Mouse (Mus musculus) heart, embryonic 16.5 days (tissue): ENCODE measurements at regions not wholly inside any gene's neighbourhood (a gene's known extent, or its start where the extent isn't known, plus 50 kb on each side); places are given as distances from the start of the nearest gene placed in this dataset.

Experiments used
- ATAC-seq: fragments of 200-750 bp; cut with Nextera tagmentation; replicated peaks from 2 replicates; pipeline ENCODE4 v1.8.0; 2017; ENCODE audit warnings: moderate number of reproducible peaks; ENCODE audit not compliant: insufficient read depth, low FRiP score; ENCODE audit errors: extremely low read depth
- H3K27ac ChIP-seq: fragments of 300-500 bp; sonication (generic); 2 replicates; pipeline ENCODE4 v1.5.1; 2014; ENCODE audit warnings: mild to moderate bottlenecking, low read length, control low read depth, moderate library complexity
- H3K27me3 ChIP-seq: fragments of 300-500 bp; sonication (generic); 2 replicates; pipeline ENCODE4 v1.6.1; 2014; ENCODE audit warnings: low read length, mixed read lengths; ENCODE audit not compliant: control insufficient read depth, insufficient read depth
- H3K36me3 ChIP-seq: fragments of 300-500 bp; sonication (generic); 2 replicates; pipeline ENCODE4 v1.6.1; 2014; ENCODE audit not compliant: control insufficient read depth, insufficient read depth
- H3K4me1 ChIP-seq: fragments of 300-500 bp; sonication (generic); 2 replicates; pipeline ENCODE4 v1.6.1; 2014; ENCODE audit warnings: low read length, mixed read lengths; ENCODE audit not compliant: control insufficient read depth, insufficient read depth
- H3K4me2 ChIP-seq: fragments of 300-500 bp; sonication (generic); 2 replicates; pipeline ENCODE4 v1.6.1; 2014; ENCODE audit warnings: low read depth, mild to moderate bottlenecking, control low read depth, low read length
- H3K4me3 ChIP-seq: fragments of 300-500 bp; sonication (generic); 2 replicates; pipeline ENCODE4 v1.5.1; 2014; ENCODE audit warnings: mild to moderate bottlenecking, control low read depth, low read length
- H3K9ac ChIP-seq: fragments of 300-500 bp; sonication (generic); 2 replicates; pipeline ENCODE4 v1.6.1; 2014; ENCODE audit warnings: low read length, control low read depth
- H3K9me3 ChIP-seq: fragments of 300-500 bp; sonication (generic); replicated peaks from 2 replicates; pipeline ENCODE4 v1.6.1; 2016; ENCODE audit warnings: low read length; ENCODE audit not compliant: control insufficient read depth
- WGBS: fragments of 180-500 bp; shearing (Covaris S2); extraction: QIAGEN DNeasy Blood & Tissue Kit; methylation state at CpG from one replicate; pipeline ENCODE4 v1.1.7; 2014; 5-methylcytosine and 5-hydroxymethylcytosine counted together

DNA sequence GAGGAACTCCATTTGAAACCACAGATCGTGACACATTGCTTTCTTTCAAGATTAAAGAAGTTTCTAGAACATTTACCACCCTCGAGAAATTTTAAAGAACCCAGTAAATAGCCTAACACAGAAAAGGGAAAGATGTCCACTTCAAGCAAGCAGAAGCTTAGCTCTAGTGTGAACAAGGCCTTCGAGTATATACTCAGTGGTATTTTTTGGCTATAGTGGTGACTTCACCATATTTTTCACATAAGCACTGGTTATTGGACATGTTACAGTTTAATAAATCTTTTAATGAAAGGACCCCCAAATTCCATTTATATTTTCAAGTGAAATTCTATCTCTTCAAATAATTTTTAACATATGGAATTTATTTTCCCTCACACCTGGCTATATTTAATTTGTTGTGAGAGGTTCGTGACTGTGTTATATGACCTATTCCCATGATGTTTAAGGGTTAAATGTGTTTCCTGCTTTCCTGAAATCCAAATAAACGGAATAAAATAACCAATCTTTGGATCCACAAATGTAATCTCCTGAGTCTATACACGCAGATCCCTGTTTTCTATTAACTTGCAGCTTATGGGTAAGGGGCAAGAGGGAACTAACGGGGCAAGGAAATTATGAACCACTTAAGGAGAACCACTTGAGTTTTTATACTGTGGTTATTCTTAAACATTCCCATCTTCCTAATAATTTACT is 60.6 kb upstream of the Tas2r134 start:
- no peaks in the 10 kb centered on the region for H3K27me3 ChIP-seq
- WGBS, result 77% methylated on average over 7 of the region's 7 CpGs
- no peak for ATAC-seq
- H3K27ac ChIP-seq, result no peak overlapping the region
- H3K9ac ChIP-seq, result no peak overlapping the region
- peaks cover 4% of the 10 kb centered on the region; the same call in 1 of the 2 replicates for H3K4me1 ChIP-seq
- no peak overlapping the region for H3K4me2 ChIP-seq
- H3K4me3 ChIP-seq, result no peak overlapping the region
- H3K9me3 ChIP-seq, result no peaks in the 10 kb centered on the region
- H3K36me3 ChIP-seq, result no peaks in the 10 kb centered on the region

GRCm38 (mm10) chr2:51563881-51564280 is 63.4 kb upstream of the Tas2r134 start:
- H3K4me1 ChIP-seq, result peaks cover 4% of the 10 kb centered on the region; the same call in 1 of the 2 replicates
- H3K9ac ChIP-seq, result no peak overlapping the region
- ATAC-seq, result no peak
- no peaks in the 10 kb centered on the region for H3K27me3 ChIP-seq
- no peak overlapping the region for H3K4me2 ChIP-seq
- WGBS, result 52% methylated on average over 5 of the region's 5 CpGs
- no peaks in the 10 kb centered on the region for H3K9me3 ChIP-seq
- H3K27ac ChIP-seq, result no peak overlapping the region
- no peaks in the 10 kb centered on the region for H3K36me3 ChIP-seq
- no peak overlapping the region for H3K4me3 ChIP-seq

DNA sequence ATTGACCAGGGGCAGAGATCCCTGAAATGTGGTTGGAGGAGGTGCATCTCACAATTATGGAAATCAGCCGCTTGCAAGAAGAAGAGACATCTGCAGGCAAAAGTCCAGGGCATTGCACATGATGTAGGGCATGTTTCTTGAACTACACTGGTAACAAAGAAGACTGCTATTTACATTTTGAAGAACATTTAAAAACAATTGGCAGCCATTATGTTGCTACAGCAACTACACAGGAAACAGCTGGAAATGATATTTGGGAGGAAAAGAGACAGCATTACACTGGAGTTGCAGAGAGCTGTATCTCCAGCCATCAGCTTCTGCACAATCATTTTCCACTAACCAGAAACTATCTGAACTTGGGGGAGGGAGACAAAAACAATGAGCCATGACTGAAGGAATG is 64.1 kb upstream of the Tas2r134 start:
- H3K27me3 ChIP-seq, result no peaks in the 10 kb centered on the region
- H3K9me3 ChIP-seq, result no peaks in the 10 kb centered on the region
- H3K36me3 ChIP-seq, result no peaks in the 10 kb centered on the region
- H3K4me3 ChIP-seq, result no peak overlapping the region
- H3K4me2 ChIP-seq, result no peak overlapping the region
- WGBS, result 70% methylated on average over 1 of the region's 1 CpGs
- peaks cover 4% of the 10 kb centered on the region; the same call in 1 of the 2 replicates for H3K4me1 ChIP-seq
- no peak overlapping the region for H3K9ac ChIP-seq
- H3K27ac ChIP-seq, result no peak overlapping the region
- ATAC-seq, result no peak

GRCm38 (mm10) chr2:51550863-51551262 is 76.4 kb upstream of the Tas2r134 start:
- H3K27ac ChIP-seq, result no peak overlapping the region
- no peak overlapping the region for H3K4me3 ChIP-seq
- no peaks in the 10 kb centered on the region for H3K27me3 ChIP-seq
- no peaks in the 10 kb centered on the region for H3K36me3 ChIP-seq
- H3K9me3 ChIP-seq, result no peaks in the 10 kb centered on the region
- H3K4me1 ChIP-seq, result no peaks in the 10 kb centered on the region
- 63% methylated on average over 7 of the region's 7 CpGs for WGBS
- no peak overlapping the region for H3K9ac ChIP-seq
- H3K4me2 ChIP-seq, result no peak overlapping the region
- no peak for ATAC-seq

DNA sequence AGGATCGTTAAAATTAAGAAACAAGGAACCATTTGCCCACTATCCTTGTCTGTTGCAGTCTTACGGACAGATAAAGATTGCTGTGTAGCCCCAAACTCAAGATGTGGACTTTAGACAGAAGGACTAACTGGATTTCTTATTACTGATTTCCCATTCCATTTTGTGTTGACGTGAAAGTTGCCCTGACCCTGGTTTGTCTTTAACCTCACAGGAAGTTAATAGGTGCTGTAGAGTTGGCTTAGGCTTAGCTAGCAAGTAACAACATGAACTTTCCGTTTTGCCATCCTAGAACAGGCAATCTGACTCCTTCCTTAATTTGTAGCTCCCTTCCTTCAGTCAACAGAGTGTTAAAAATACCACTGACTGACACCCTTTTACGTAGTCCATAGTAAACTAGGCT is 78.2 kb upstream of the Tas2r134 start:
- no peaks in the 10 kb centered on the region for H3K36me3 ChIP-seq
- ATAC-seq, result no peak
- H3K27me3 ChIP-seq, result no peaks in the 10 kb centered on the region
- no peak overlapping the region for H3K27ac ChIP-seq
- WGBS, result 79% methylated on average over 5 of the region's 5 CpGs
- H3K9ac ChIP-seq, result no peak overlapping the region
- no peaks in the 10 kb centered on the region for H3K9me3 ChIP-seq
- H3K4me3 ChIP-seq, result no peak overlapping the region
- no peak overlapping the region for H3K4me2 ChIP-seq
- H3K4me1 ChIP-seq, result no peaks in the 10 kb centered on the region

- ATAC-seq, result no peak
- WGBS, result 76% methylated on average over 3 of the region's 3 CpGs
- H3K4me2 ChIP-seq, result no peak overlapping the region
- no peaks in the 10 kb centered on the region for H3K4me1 ChIP-seq
- no peaks in the 10 kb centered on the region for H3K36me3 ChIP-seq
- no peak overlapping the region for H3K27ac ChIP-seq
- H3K4me3 ChIP-seq, result no peak overlapping the region
- H3K9me3 ChIP-seq, result no peaks in the 10 kb centered on the region
- H3K9ac ChIP-seq, result no peak overlapping the region
- H3K27me3 ChIP-seq, result no peaks in the 10 kb centered on the region
Observed at GRCm38 (mm10) chr2:51546181-51546580, 81.1 kb upstream of the Tas2r134 start.

DNA sequence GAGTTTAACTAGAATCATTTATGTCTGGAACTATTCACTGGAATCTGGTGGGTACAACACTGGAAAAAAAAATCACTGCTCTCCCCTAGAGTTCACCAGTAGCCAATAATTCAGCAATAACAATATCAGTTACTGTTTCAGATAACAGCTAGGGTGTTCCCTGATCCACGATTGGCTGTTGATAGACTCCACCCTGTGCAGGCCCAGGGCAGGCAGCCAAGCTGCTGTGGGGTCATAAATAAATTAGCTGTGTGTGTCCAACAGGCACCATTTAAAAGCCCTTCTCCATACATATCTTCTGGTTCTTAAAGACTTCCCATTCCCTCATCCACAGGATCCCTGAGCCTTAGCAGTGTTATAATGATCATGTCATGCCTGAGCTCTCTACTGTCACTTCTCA is 83.4 kb upstream of the Tas2r134 start:
- 45% methylated on average over 1 of the region's 1 CpGs for WGBS

DNA sequence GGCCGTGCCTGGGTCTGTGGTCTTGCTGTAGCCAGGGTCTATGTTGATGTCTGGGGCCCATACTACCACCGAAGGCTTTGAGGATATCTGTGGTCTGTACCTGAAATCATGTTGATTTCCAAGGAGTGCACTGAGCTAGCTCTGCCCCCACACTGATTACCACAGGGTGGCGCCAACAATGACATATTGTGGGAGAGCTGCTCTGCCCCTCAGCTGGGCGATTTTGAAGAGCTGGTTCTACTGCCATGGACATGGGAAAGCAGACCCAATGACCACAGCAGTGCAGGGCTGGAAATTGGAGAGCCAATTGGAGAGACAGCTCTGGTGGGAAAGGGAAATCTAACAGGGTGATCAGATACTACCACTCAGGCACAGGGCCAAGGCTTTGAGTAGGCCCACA is 85.0 kb upstream of the Tas2r134 start:
- Histone ChIP-seq H3K36me3 (no peaks in the 10 kb centered on the region), H3K4me2 (no peak overlapping the region), H3K9me3 (no peaks in the 10 kb centered on the region), H3K9ac (no peak overlapping the region), H3K27ac (no peak overlapping the region), H3K4me1 (no peaks in the 10 kb centered on the region), H3K4me3 (no peak overlapping the region), H3K27me3 (no peaks in the 10 kb centered on the region)
- WGBS, result 82% methylated on average over 4 of the region's 4 CpGs
- no peak for ATAC-seq

More for the DNA sequence above, 83.4 kb upstream of the Tas2r134 start:
- no peak overlapping the region for H3K9ac ChIP-seq
- no peaks in the 10 kb centered on the region for H3K36me3 ChIP-seq
- ATAC-seq, result no peak
- H3K4me3 ChIP-seq, result no peak overlapping the region
- no peaks in the 10 kb centered on the region for H3K4me1 ChIP-seq
- no peaks in the 10 kb centered on the region for H3K27me3 ChIP-seq
- H3K9me3 ChIP-seq, result no peaks in the 10 kb centered on the region
- H3K27ac ChIP-seq, result no peak overlapping the region
- no peak overlapping the region for H3K4me2 ChIP-seq

- no peak overlapping the region for H3K4me2 ChIP-seq
- H3K4me3 ChIP-seq, result no peak overlapping the region
- H3K27me3 ChIP-seq, result no peaks in the 10 kb centered on the region
- H3K9ac ChIP-seq, result no peak overlapping the region
- no peaks in the 10 kb centered on the region for H3K36me3 ChIP-seq
- no peaks in the 10 kb centered on the region for H3K4me1 ChIP-seq
- no peak overlapping the region; the same call in 1 of the 2 replicates for H3K27ac ChIP-seq
- WGBS, result 61% methylated on average over 11 of the region's 11 CpGs
- ATAC-seq, result no peak
- no peaks in the 10 kb centered on the region for H3K9me3 ChIP-seq
Observed at GRCm38 (mm10) chr2:51532709-51533414, 94.4 kb upstream of the Tas2r134 start.
